Mouse (Mus musculus): ENCODE measurements around the gene Zfp109. TPM values are rescaled to one million over a fixed set of nuclear protein-coding genes. Genes with fewer than 3 reads are reported as not detected.

Zfp109 gene
- polyA plus RNA-seq, 1 experiment: 2.6 TPM

DNA sequence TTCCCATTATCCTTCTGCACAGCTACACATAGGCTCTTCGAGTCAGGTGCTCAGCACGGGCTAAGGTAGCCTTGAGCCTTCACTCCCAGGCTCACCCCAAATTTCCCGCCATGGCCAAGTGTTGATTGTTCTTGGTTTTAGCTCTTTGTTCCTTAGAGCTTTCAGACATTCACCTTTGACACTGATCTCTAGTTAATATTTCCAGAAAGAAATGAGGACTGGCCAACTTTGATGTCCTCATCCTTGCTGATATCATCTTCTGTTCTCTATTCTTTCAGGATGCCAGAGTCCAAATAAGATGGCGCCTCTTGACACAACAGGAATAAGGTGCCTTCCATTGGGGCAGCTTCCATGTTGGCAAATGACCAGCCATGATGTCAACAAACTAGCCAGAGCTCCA is 37.1 kb upstream of the Zfp109 start:
- TF ChIP-seq POLR2A (IDR thresholded peaks at IDR 0.05; ENCODE audit: control insufficient read depth, extremely low read depth, insufficient read depth, low read length, poor library complexity) (no peak), CTCF (IDR thresholded peaks at IDR 0.05; ENCODE audit: borderline replicate concordance, control insufficient read depth, extremely low read depth, insufficient read depth, low read length, poor library complexity) (no peak)
- no peaks in the 10 kb centered on the region for H3K27me3 ChIP-seq (ENCODE audit: control insufficient read depth, insufficient read depth, low read length)
- DNase-seq: no peak
- peaks cover 7% of the 10 kb centered on the region for H3K4me1 ChIP-seq (replicated peaks; ENCODE audit: control insufficient read depth, insufficient read depth, low read length)
- no peak overlapping the region for H3K27ac ChIP-seq (ENCODE audit: control insufficient read depth, insufficient read depth, low read length)
- H3K4me3 ChIP-seq (ENCODE audit: control insufficient read depth, insufficient read depth, low read length): no peak overlapping the region
- H3K36me3 ChIP-seq (ENCODE audit: control insufficient read depth, insufficient read depth, low read length): no peaks in the 10 kb centered on the region; the same call in 1 of the 2 replicates
- WGBS: 89% methylated on average over 4 of the region's 4 CpGs

DNA sequence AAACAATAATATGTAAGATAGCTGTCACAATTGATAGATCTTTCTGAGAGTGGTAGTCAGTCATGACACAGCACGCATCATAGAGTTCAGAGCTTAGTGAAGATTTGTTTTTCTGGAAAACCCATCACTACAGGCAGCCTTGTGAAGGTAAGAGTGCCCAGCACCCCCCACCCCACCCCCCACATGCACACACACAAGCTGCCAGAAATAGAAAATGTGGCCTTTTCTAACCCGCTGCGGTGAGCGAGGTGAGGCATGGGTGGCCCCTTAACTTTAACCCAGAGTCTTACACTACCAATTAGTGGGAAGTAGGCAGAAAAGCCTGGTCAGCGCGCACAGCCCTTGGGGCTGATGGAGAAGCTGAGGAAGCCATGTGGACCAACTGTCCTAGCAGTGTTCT is 33.8 kb upstream of the Zfp109 start:
- DNase-seq: no peak
- Histone ChIP-seq H3K4me1 (replicated peaks; ENCODE audit: control insufficient read depth, insufficient read depth, low read length) (peaks cover 17% of the 10 kb centered on the region), H3K4me3 (ENCODE audit: control insufficient read depth, insufficient read depth, low read length) (no peak overlapping the region), H3K27me3 (ENCODE audit: control insufficient read depth, insufficient read depth, low read length) (no peaks in the 10 kb centered on the region), H3K27ac (ENCODE audit: control insufficient read depth, insufficient read depth, low read length) (no peak overlapping the region), H3K36me3 (ENCODE audit: control insufficient read depth, insufficient read depth, low read length) (no peaks in the 10 kb centered on the region; the same call in 1 of the 2 replicates)
- TF ChIP-seq CTCF (IDR thresholded peaks at IDR 0.05; ENCODE audit: borderline replicate concordance, control insufficient read depth, extremely low read depth, insufficient read depth, low read length, poor library complexity) (no peak), POLR2A (IDR thresholded peaks at IDR 0.05; ENCODE audit: control insufficient read depth, extremely low read depth, insufficient read depth, low read length, poor library complexity) (no peak)
- 93% methylated on average over 6 of the region's 6 CpGs for WGBS

DNA sequence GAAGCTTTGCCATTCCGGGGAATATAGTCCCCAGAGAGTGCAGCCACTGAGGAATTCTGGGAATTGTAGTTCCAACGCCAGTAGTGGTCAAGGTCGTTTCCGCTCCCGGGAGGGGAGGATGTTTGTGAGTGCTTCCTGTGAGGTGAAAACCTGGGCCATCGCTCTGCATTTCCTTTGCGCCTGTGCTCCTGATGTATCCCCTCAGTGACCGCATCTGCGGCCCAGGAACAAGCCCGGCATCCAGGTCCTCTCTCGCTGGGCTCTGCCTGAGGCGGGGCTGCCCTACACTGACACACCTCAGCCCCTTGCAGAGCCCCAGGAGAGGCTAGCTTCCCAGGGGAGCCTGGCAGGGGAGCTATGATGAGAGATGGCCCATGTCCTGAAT is 32.9 kb upstream of the Zfp109 start, which contains the start of gene Zfp93:
TSS of gene Zfp93 (plus strand) at position 133 of the 385 bp plus-strand sequence.
- Histone ChIP-seq H3K36me3 (ENCODE audit: control insufficient read depth, insufficient read depth, low read length) (no peaks in the 10 kb centered on the region; the same call in 1 of the 2 replicates), H3K27ac (ENCODE audit: control insufficient read depth, insufficient read depth, low read length) (peak within 1 kb of the TSS; percentile 12; the same call in 1 of the 2 replicates), H3K4me1 (replicated peaks; ENCODE audit: control insufficient read depth, insufficient read depth, low read length) (peaks cover 17% of the 10 kb centered on the region), H3K27me3 (ENCODE audit: control insufficient read depth, insufficient read depth, low read length) (no peaks in the 10 kb centered on the region), H3K4me3 (ENCODE audit: control insufficient read depth, insufficient read depth, low read length) (peak within 1 kb of the TSS; percentile 53)
- peak; percentile 78 for DNase-seq
- WGBS: 2% methylated on average over 12 of the region's 12 CpGs
- TF ChIP-seq CTCF (IDR thresholded peaks at IDR 0.05; ENCODE audit: borderline replicate concordance, control insufficient read depth, extremely low read depth, insufficient read depth, low read length, poor library complexity) (no peak), POLR2A (IDR thresholded peaks at IDR 0.05; ENCODE audit: control insufficient read depth, extremely low read depth, insufficient read depth, low read length, poor library complexity) (no peak)

DNA sequence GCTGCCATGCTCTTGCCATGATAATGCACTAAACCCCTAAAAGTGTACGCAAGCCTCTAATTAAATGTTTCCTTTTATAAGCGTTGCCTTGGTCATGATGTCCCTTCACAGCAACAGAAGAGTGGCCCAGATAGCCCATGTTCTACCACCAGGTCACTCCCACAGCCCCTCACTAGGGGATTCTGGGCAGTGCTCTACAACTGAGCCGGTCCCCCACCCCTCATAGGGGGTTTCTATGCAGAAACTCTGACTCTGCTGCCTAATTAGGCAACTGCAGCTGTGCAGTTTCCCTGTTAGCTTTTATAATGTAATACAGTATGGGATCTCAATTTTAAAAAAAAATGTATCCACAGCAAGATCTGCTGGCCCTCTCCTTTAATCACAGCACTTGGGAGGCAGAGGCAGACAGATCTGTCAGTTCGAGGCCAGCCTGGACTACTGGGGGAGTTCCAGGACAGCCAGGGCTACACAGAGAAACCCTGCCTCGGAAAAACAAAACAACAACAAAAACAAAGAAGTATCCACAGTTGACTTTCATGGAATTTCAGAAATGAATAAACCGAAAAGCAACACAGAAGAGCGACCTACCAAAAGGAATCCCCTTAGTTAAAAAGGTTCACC is 32.4 kb upstream of the Zfp109 start:
- DNase-seq: no peak
- TF ChIP-seq POLR2A (IDR thresholded peaks at IDR 0.05; ENCODE audit: control insufficient read depth, extremely low read depth, insufficient read depth, low read length, poor library complexity): no peak
- TF ChIP-seq CTCF (IDR thresholded peaks at IDR 0.05; ENCODE audit: borderline replicate concordance, control insufficient read depth, extremely low read depth, insufficient read depth, low read length, poor library complexity): no peak
- Histone ChIP-seq H3K27ac (ENCODE audit: control insufficient read depth, insufficient read depth, low read length) (no peak overlapping the region), H3K4me1 (replicated peaks; ENCODE audit: control insufficient read depth, insufficient read depth, low read length) (peaks cover 17% of the 10 kb centered on the region), H3K27me3 (ENCODE audit: control insufficient read depth, insufficient read depth, low read length) (no peaks in the 10 kb centered on the region), H3K4me3 (ENCODE audit: control insufficient read depth, insufficient read depth, low read length) (0 out of 2 replicates have a peak overlapping the region, but pooled peaks have one; percentile 4), H3K36me3 (ENCODE audit: control insufficient read depth, insufficient read depth, low read length) (no peaks in the 10 kb centered on the region)
- WGBS: 56% methylated on average over 7 of the region's 7 CpGs

DNA sequence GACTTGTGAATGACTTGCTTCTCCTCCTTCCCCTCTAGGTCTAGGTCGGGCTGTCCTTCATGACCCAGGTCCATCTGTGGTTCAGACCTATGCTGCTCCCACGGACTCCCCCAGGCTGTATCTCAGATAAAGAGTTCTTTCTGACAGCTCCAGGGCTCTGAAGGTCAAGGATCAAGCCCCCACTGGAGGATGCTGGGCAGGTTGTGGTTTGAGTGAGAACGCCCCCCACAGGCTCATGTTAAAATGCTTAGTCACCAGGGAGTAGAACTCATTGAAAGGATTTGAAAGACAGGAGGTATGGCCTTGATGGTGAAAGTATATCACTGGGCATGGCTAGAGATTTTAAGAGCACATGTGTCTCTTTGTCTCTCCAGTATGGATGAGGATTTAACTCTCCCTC is 31.9 kb upstream of the Zfp109 start:
- no peak for TF ChIP-seq POLR2A (IDR thresholded peaks at IDR 0.05; ENCODE audit: control insufficient read depth, extremely low read depth, insufficient read depth, low read length, poor library complexity)
- TF ChIP-seq CTCF (IDR thresholded peaks at IDR 0.05; ENCODE audit: borderline replicate concordance, control insufficient read depth, extremely low read depth, insufficient read depth, low read length, poor library complexity): no peak
- H3K36me3 ChIP-seq (ENCODE audit: control insufficient read depth, insufficient read depth, low read length): no peaks in the 10 kb centered on the region
- H3K4me1 ChIP-seq (replicated peaks; ENCODE audit: control insufficient read depth, insufficient read depth, low read length): peaks cover 17% of the 10 kb centered on the region
- WGBS: 92% methylated on average over 3 of the region's 3 CpGs
- H3K27ac ChIP-seq (ENCODE audit: control insufficient read depth, insufficient read depth, low read length): peak overlapping the region; percentile 12; the same call in 1 of the 2 replicates
- no peak for DNase-seq
- no peaks in the 10 kb centered on the region for H3K27me3 ChIP-seq (ENCODE audit: control insufficient read depth, insufficient read depth, low read length)
- H3K4me3 ChIP-seq (ENCODE audit: control insufficient read depth, insufficient read depth, low read length): no peak overlapping the region

DNA sequence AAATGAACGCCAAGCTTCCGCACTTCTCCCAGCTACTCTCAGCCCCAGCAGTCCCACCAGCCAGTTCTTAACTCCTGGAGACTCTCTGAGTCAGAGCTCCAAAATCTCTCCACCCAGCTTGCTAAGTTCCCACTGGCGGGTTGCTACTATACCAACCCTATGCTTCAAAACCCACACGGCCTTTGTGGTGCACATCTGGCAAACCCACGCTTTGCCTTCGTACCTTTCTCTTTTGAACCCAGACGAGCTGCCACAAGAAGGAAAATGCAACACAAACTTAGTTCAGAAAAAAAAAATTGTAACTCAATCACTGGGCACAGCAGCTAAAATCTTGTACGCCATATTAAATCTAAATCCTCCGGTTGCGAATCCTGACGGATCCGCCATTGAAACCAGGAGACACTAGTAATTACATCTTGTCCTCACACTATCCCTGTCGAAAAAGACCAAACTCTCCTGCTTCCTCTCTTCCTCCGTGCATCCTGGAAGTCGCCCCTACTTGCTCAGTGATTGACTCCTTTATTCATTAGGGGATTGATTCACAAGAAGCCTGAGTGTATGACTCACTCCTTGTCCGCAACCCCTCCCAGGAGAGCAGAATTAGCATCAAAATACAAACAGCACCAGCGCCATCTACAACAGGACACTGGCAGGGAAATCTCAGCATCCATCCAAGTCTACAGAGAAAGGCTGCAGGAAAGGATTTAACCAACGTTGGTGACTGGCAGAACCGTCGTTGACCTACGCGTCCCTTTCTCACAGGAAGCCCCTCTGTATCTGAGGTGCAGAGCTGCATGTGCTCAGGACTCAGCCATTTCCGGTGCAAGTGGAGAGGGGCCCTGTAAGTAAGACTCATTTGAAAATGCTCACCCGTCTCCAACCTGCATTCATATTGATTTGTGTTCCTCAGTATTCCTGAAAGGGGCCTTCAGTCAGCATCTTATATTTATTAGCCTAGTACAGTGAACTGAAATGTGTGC is 31.1 kb upstream of the Zfp109 start:
- H3K27ac ChIP-seq (ENCODE audit: control insufficient read depth, insufficient read depth, low read length): peak overlapping the region; percentile 52; the same call in 1 of the 2 replicates
- no peaks in the 10 kb centered on the region for H3K27me3 ChIP-seq (ENCODE audit: control insufficient read depth, insufficient read depth, low read length)
- peaks cover 17% of the 10 kb centered on the region for H3K4me1 ChIP-seq (replicated peaks; ENCODE audit: control insufficient read depth, insufficient read depth, low read length)
- WGBS: 58% methylated on average over 24 of the region's 24 CpGs
- H3K36me3 ChIP-seq (ENCODE audit: control insufficient read depth, insufficient read depth, low read length): no peaks in the 10 kb centered on the region
- H3K4me3 ChIP-seq (ENCODE audit: control insufficient read depth, insufficient read depth, low read length): no peak overlapping the region
- no peak for TF ChIP-seq POLR2A (IDR thresholded peaks at IDR 0.05; ENCODE audit: control insufficient read depth, extremely low read depth, insufficient read depth, low read length, poor library complexity)
- peak; percentile 33 for DNase-seq

Measured in thymus, adult 2 months (tissue).